Mouse (Mus musculus): ENCODE results near the gene Taok3.

Gene Taok3

DNA sequence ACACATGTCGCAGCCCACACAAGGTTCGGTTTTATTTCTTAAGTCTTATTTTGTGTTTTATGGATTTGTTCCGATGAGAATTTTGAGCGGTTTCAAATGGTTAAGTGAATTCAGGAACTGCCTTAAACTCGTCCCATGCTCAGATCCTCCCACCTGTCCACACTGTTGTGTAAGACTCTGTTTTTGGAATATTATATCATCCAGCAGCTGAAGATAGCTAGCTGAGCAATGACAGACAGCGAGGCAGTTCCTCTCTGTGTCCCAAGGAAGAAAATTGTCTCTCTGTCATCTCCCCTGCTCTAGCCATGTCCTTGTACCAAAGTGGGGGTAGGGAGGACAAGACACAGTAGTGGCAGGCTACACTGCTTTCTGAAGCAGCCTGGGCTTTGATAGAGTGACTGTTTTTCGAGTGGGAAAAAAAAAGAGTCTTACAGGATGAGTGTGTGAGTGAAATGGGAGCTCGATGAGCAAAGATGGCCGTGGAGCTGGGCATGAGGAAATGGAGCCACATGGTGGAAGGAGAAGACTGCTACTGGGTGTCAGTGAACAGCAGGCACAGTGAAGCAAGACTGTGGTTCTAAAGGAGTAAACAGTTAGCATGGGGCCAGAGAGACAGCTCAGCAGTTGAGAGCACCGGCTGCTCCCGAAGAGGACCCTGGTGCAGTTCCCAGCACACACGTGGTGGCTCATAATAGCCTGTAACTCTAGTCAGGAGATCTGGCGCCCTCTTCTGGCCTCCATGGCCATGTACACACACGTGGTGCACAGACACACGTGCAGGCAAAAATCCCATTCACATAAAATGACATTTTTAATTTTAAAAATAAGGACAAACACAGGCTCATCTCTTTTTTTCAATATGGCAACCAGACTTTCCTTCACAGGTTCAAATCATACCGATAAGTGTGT lies 27.5 kb downstream of the Taok3 start:
- DNase-seq: no peak

GRCm38 (mm10) chr5:117149054-117149942 lies 29.4 kb downstream of the Taok3 start:
- no peak for DNase-seq

GRCm38 (mm10) chr5:117150068-117150467 lies 30.1 kb downstream of the Taok3 start:
- no peak for DNase-seq

DNA sequence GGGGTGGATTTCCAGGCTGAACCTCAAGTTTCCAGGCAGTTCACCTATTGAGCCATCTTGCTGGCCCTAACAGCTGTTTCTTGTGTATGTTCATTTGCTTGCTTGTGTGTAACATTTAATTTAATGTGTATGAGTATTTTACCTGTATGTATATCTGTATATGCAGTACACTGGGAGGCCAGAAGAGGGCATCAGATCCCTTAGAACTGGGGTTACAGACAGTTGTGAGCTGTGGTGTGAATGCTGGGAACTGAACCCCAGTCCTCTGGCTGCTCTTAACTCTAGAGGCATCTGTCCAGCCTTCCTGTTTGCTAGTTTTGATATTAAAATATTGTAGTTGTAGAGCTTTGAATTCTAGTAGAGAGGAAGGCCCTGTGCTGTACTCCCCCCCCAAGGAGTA lies 33.0 kb downstream of the Taok3 start:
- DNase-seq: no peak

DNA sequence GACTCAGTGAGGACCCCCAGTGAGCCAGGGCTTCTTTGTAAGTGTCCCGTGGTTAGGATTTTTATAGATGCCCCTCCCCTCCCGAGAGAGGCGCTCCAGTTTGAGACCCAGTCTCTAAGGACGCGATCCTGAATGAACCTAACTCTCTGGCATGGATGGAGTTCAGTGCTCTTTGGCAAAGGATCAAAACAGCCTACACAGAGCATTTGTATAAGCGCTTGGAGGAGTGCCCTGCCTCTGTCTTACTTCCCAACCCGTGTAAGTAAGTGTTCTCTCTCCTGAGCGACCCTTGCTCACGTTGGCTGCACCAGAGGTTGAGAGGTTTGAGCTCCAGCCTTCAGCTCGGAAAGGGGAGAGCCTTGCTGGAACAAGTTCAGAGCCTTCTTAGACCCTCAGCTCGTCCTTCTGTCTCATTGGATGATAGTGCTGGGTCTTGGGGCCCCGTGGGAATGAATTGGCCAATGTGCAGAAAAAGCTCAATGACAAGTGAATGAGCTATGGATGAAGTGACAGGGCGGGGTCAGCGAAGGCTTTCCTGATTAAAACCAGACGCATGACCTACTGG lies 33.7 kb downstream of the Taok3 start:
- DNase-seq: no peak

- no peak for DNase-seq
These were observed 38.5 kb downstream of the Taok3 start for GRCm38 (mm10) chr5:117158335-117159018.

DNA sequence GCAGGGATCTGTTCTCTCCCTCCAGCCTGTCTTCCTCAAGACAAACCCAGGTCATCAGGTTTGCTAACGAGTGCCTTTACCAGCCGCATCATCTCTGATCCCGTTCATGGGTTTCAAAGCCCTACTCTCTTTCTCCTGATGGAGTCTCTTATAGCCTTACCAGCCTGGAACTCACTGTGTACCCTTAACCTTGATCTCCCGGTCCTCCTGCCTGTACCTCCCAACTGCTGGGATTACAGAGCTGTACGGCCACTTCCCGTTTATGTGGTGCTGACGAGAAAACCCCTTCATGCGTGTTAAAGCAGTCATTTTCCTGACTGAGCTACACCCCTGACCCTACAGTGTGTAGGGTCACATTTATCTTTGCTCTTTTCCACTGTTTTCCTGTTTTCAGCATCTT lies 39.4 kb downstream of the Taok3 start:
- DNase-seq: no peak

- peak; percentile 32 for DNase-seq
These were observed 39.9 kb downstream of the Taok3 start for GRCm38 (mm10) chr5:117159805-117160291.

GRCm38 (mm10) chr5:117160499-117160898 lies 40.6 kb downstream of the Taok3 start:
- DNase-seq: no peak

GRCm38 (mm10) chr5:117163790-117164189 lies 43.9 kb downstream of the Taok3 start:
- no peak for DNase-seq

- DNase-seq: no peak
These were observed 44.6 kb downstream of the Taok3 start for GRCm38 (mm10) chr5:117164516-117164915.

GRCm38 (mm10) chr5:117164923-117165322 lies 45.0 kb downstream of the Taok3 start:
- no peak for DNase-seq

DNA sequence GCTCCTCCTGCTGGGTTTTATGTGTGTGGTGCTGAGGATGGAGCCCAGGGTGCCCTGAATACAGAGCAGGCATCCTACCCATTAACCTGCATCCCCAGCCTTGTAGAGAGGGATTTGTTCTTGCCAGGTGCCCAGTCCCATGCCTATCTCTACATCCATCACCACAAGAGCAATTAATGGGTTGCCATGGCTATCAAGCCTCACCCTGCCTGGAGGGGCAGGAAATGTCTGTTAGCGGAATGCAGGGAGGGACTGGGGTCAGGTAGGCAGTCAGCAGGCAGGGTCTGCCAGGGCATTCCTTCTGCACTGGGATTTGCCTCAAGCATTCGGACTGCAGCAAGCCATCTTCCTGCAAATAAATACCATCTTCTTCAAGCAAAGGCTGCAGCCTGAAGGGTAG lies 46.0 kb downstream of the Taok3 start:
- no peak for DNase-seq

DNA sequence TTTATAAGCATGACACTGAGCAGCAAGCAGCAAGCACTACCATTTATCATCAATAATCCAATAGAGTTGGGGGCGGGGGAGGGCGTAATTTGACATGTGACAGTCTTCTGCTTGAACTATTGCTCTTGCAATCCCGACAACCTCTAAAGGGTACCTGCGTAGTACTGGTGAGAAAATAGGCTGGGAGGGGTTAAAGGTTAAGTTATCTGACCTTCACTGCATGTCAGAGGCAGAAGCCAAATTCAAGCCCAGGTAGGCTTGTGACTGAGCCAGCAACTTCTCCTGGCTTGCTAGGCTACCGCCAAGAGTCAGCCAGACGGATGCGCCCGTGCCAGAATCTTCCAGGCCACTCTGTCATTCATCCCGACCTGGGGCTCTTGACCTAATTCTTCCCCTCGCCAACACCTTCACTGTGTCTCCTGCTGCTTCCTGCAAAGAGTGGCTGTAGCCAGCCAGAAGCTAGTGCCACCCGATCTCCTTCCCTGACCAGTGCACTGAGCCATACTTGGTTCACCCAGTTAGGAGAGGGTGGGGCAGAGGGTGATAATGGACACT lies 47.0 kb downstream of the Taok3 start:
- no peak for DNase-seq

- DNase-seq: no peak
These were observed 48.6 kb downstream of the Taok3 start for GRCm38 (mm10) chr5:117168351-117169100.

- DNase-seq: peak; percentile 42
These were observed 54.1 kb downstream of the Taok3 start for GRCm38 (mm10) chr5:117174057-117174456.

DNA sequence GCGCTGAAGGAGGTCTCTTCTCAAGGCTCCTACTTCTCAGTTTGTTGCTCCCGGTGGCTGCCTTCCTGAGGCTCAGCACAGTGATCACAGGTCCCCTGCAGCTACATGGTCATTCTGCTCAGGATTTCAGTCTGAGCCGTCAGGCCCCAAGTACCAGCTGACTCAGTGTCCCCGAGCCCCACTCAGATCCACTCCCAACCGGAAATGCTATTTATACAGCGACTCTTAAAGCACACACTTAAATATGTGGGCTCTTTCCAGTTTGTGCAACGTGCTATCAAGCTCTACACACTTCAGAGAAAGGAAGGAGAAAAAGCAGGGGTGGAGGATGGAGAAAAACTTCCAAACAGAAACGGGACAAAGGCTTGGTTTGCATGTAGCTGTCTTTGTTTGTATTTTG lies 56.0 kb downstream of the Taok3 start:
- no peak for DNase-seq

DNA sequence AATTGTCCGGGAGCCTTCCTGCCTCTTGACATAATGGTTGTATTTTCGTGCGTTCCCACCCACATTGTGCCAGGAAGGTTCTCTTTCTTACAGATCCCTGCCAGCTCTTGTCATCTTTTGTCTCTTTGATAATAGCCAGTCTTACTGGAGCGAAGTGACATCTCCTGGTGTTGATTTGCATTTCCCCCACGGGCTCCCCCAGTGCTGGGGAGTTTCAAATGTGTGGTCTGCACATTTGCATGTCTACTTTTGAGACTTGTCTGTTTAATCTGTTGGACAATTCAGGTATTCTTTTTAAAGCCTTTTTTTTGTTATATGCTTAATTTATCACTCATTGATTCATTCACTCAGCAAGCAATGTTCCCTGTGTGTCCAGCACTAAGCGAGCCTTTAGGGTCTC lies 58.1 kb downstream of the Taok3 start:
- no peak for DNase-seq

DNA sequence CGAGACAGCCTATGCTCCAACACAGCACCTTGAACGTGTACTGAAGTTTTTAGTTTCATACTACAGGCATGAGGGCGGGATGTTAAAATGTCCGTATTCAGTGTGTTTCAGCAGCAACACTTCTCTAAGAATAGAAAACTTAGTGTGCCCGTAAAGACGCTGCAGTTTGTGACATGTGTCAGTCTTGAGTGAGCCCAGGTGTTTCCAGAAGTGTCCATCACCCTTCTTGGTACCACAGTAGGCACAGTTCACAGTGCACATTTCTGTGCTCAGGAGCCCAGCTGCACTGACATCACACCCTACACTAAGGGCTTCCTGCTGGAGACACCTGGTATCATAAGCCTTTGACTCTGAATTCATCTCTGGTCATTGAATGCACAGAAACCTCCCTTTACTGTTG lies 58.6 kb downstream of the Taok3 start:
- no peak for DNase-seq

DNA sequence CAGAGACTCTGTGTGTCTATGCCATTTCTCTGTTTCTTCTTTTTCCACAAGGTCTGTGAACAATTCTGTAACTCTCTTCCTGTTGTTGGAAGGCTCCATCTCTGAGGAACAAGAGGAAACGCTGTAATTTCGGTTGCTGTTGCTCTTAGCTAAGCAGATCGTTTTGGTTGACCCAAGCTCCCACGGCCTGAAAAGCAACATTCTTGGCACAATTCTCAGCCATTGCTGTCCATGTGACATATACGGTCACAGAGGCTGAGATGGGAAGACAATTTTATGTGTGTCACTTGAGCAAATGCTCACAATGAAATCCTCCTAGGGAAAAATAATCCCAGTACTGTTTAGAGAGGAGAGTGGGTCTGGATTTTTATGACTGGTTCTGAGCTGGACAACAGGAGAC lies 62.0 kb downstream of the Taok3 start:
- DNase-seq: no peak

DNA sequence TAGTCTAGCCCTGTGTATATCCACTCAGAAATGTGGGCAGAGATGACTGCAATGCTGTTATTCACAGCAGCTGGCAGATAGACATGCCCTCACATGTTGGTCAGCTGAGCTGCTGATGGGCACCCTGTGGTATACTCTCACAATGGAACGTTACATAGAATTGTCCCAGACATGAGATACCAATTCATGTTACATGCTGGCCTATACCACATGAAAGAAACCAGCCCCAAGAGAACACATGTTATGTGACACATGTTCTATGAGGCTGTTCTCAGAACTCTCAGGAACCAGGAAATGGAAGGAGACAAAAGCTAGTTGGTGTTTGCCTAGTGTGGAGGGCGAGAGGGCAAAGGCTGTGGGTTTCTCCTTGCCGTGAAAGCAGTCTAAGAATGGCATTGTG lies 62.5 kb downstream of the Taok3 start:
- no peak for DNase-seq

GRCm38 (mm10) chr5:117184832-117185231 lies 64.9 kb downstream of the Taok3 start:
- DNase-seq: no peak
